Mouse (Mus musculus) liver, embryonic 14.5 days (tissue): ENCODE measurements around the gene Ccna2.

ENCODE experiments used
- CTCF ChIP-seq: IDR thresholded peaks from 2 replicates; pipeline ENCODE4 v1.5.1; 2016; ENCODE audit warnings: antibody characterized with exemption, low read depth, control low read depth
- EP300 ChIP-seq: IDR thresholded peaks from 2 replicates; pipeline ENCODE4 v1.6.1; 2016; ENCODE audit warnings: antibody characterized with exemption, low read depth

DNA sequence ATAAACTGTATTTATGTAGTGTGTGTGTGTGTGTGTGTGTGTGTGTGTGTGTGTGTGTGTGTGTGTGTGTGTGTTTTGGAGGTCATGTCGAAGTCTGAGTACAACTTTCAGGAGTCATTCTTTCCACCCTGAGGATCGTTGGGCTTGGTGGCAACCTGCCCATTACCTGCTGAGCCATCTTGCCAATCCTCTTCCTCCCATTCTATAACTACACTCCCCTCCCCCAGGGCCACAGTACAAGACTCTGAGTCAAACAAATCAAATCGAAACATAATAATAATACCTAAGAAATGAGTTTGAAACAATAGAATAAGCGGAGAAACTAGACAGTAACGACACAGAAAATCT, 41.9 kb upstream of the Ccna2 start:
- TF ChIP-seq CTCF, result no peak
- TF ChIP-seq EP300, result no peak
